Mouse (Mus musculus) 3134 (cell line): Measurements from ENCODE around the gene Coq5.

Source experiments
- DNase-seq: peaks from one replicate; pipeline ENCODE4 v3.0.0-alpha.2; 2011; ENCODE audit warnings: low spot score; ENCODE audit not compliant: insufficient read length; ENCODE audit errors: extremely low read depth

Coq5 gene

DNA sequence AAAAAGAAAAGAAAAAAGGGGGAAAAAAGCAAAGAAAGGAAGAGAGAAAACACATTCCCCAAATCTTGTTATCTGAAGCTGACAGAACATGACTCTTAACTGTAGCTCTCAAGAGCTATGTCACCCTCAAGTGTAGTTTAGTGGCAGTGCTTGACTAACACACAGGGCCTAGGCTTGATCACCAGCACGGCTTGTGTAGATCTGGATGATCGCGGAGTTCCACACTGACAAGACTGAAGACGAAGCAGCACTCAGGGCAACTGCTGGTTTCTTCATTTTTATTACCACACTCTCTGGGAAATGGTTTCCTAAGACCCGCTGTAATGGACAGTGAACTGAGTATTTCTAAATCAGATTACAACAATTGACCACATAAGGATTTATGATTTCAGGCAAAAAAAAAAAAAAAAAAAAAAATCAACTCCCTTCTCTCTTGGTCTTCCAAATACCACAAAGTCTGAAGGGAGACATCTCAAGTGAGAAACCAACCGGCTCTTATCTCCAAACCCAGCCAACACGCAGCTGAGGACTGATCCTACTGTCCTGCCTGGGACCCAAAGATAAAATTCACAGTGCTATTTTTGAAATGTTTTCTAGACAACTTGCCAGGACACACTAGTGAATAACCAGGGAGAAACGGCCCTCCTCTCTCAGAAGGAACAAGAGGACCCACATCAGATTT, 12.5 kb upstream of the Coq5 start:
- no peak for DNase-seq

DNA sequence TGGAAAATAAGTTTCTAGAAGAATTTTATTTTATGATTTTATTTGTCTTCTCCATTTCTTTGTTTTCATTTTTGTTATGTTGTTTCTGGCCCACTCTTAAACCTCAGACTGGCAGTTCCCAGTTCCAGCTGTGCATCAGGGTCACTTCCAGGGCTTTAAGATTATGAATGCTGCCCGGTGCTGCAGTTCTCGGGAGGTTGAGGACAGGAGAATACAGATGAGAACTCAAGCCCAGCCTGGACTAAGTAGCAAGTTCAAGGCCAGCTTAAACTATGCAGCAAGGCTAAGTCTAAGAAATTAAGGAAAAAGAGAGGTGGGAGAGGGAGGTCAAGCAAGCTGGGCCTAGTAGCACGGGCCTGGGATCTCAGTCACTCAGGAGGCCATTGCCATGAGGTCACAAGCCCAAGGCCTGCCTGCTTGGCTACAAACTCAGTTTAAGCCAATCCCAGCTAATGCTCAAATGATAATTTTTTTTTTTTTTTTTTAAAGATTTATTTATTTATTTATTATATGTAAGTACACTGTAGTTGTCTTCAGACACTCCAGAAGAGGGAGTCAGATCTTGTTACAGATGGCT, 11.9 kb upstream of the Coq5 start:
- DNase-seq: no peak

DNA sequence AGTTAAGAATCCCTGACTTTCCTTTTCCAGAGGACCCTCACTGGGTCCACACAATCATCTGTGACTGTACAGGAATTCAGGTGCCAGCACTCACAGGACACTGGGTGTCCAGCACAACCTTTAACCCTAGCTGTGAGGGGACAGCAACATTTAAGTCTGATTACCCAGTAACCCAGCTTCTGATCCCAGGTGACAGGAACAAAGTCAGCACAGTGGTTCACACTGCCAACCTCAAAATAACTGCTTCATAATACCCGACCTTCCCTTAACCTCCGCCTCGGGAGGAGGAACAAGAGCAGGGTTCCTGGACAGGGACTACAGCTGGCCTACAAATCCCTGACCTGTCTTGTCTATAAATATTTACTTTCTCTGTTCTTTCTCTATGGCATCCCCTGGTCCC, 11.2 kb upstream of the Coq5 start:
- DNase-seq: no peak

DNA sequence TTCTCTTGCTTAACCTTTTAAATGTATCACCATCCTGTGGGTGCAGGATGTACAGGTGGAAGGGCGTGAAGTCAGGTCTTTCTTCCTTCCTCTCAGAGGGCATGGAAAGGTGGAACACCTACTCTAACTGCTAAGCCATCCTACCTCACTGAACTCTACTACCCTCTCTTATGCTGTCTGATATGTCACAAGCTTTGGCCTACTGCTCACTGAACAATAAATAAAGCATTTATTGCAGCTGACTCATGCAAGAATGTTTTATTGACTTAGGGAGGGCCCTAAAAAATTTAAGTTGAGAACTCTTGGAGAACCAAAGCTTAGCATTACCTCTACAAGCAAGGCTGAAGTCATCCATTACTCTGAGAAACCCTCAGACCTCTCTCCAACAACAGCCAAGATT, 9.5 kb upstream of the Coq5 start:
- no peak for DNase-seq

DNA sequence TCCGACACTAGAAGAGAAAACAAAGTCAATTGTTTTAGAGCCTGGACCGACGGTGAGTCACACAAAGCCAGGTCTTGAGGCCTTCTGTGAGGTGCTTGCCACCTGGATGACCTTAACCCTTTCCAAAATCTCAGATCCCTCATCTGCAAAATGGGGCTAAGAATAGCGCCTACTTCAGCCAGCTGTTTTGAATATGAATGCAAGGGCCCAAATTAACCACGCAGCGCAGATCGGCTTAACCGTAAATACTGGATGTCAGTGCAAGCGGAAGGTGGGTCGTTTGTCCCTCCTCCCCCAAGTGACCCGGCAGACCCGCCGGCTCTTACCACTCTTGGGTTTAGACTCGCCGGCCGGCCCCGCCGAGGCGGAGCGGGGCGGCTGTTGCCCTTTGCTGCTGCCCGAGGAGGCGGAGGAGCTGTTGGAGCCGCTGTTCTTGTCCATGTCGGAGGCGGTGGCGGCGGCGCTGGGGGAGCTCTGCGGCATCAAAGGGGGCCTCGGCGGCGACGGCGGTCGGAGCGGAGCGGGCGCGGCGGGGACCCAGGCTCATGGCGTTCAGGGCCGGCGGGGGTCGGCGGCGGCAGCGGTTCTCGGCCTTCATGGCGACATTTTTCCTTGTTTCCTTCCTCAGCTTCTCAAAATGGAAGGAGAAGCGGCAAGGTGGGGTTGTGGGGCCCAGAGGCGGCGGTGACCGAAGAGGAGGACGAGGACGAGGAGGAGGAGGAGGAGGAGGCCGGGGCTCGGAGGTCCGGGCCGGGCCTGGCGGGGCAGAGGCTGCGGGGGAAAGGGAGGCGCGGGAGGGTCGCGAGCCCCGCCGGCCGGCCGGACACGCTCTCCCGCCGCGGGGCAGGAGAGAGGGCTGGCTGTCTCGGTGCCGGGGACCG, 7.3 kb upstream of the Coq5 start:
- peak; percentile 53 for DNase-seq

GRCm38 (mm10) chr5:115272812-115273548, 6.5 kb upstream of the Coq5 start, which contains the start of gene Rnf10:
Gene Rnf10, minus strand, starts transcription at chr5:115272898.
- DNase-seq: peak; percentile 77

DNA sequence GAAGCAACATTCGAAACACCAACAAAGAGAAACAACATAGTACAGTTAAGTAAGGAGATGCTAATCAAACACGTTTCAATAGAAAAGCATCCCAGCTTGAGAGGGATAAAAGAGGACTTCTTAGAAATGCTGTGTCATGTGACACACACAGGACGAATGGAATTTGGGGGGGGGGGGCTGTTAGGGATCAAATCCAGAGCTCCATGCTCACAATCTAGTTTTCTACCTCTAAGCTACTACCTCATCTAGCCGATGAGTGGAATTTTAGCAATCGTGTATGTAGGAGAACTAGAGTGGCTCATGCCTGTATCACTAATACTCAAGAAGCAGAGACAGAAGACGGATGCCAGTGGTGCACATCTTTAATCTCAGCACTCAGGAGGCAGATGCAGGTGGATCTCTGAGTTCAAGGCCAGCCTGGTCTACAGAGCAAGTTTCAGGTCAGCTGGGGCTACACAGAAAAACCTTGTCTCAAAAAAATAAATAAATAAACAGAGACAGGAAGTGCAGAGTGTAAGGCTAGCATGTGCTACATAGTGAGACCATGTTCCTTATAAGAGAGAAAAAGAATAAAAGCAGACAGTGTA, 5.8 kb upstream of the Coq5 start:
- no peak for DNase-seq

- DNase-seq: no peak
Measured at GRCm38 (mm10) chr5:115274353-115274752, 5.1 kb upstream of the Coq5 start.

DNA sequence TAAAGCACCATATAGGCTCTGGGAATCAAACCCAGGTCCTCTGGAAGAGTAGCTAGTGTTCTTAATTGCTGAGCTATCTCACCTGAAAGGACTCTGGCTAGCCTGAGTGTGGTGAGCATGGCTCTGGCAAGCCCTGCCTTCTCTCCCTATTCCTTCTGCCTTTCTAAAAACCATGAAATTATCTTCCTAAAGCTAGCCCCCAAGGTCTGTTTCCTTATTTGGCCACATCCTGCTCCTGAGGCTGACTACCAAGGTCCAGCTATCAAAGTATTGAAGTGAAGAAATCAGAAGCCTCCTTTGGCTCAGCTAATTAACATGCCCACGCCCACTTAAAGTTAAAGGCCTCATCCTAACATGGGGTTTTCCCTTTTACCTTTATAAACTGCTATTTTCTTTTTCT, 4.7 kb upstream of the Coq5 start:
- no peak for DNase-seq

- DNase-seq: no peak
Measured at GRCm38 (mm10) chr5:115275998-115276397, 3.5 kb upstream of the Coq5 start.

DNA sequence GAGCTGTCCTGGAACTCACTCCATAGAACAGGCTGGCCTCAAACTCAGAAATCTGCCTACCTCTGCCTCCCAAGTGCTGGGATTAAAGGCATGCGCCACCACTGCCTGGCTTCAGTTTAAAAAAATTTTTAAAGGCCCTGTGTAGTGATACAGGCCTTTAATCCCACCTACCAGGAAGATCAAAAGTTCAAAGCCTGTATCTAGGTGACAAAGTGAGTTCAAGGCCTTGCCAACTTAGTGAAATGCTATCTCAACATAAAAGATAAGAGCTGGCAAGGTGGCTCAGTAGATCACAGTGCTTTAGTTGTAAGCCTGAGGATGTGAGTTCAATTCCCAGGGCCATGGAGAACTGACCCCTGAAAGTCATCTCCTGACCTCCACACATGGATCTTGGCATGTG, 1.4 kb upstream of the Coq5 start:
- no peak for DNase-seq

GRCm38 (mm10) chr5:115278785-115279184, 681 bp upstream of the Coq5 start:
- no peak for DNase-seq

GRCm38 (mm10) chr5:115280050-115280687, 703 bp downstream of the Coq5 start:
- no peak for DNase-seq

DNA sequence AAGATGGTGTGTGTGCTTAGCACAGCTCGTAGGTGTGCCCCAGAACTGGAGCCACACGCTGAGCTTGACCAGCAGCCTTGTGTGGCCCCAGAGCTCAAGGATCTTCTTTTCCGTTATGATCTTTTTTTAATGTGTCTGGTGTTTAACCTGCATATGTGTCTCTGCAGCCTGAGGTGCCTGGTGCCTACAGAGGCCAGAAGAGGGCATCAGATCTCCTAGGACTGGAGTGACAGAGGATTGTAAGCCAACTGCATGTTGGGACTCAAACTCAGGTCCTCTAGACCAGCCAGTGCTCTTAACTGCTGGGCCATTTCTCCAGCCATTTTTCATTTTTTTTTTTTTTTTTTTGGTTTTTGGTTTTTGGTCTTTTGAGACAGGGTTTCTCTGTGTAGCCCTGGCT, 5.3 kb downstream of the Coq5 start:
- DNase-seq: no peak

GRCm38 (mm10) chr5:115294173-115294572, 14.7 kb downstream of the Coq5 start:
- no peak for DNase-seq

GRCm38 (mm10) chr5:115296347-115296746, 16.9 kb downstream of the Coq5 start:
- no peak for DNase-seq

GRCm38 (mm10) chr5:115300035-115300744, 20.7 kb downstream of the Coq5 start:
- DNase-seq: peak; percentile 71

GRCm38 (mm10) chr5:115300792-115301614, 21.5 kb downstream of the Coq5 start, which contains the start of gene Dynll1:
Gene Dynll1, minus strand, starts transcription at chr5:115300999.
- peak; percentile 97 for DNase-seq

DNA sequence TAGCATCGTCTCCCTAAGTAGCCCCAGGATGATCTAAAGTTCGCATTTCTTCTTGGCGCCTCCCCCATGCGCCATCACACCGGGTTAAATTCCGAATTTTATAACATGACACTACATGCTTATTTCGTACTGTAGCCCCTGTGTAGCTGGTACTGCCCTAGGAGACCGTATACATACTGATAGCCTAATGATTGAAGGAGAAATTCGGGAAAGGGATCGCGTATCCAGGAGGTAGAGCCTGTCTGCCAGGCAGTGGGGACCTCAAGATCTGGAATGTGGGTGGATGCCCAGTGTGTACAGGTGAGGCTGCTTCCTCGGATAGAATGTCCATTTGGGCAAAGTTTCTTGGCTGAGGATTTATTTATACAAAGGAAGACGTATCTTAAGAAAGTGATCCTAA, 22.1 kb downstream of the Coq5 start:
- no peak for DNase-seq
